Comparison of ENCODE assay signal across 17 mouse cellular contexts in the genomic region with DNA sequence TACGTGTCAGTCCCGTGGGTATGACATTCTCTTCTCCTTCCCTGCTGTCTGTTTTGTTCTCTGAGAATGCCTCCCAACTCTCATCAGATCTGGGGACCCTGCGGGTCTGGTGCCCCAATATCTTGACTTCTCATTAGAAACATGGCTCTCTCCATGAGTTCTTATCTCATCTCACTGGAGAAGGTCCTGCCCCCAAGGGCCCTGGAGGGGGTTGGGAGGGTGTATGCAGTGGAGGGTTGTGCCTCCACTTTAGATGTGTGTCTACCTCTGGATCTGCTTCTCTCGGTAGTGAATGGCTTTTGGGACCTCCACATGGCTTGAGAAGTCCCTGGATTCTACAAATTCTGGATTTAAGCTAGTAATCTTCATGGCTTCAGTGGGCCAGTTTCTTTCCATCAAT. TPM values are rescaled to one million over a fixed set of nuclear protein-coding genes. Genes with fewer than 3 reads are reported as not detected.
"Had no signal": no experiment of that assay in that cellular context is flagged by ENCODE, and none has a peak within 500 bp of the region (broad histone marks: within the 10 kb centered on the region; RNA-seq: fewer than 3 reads in every experiment).

No protein-coding gene starts in this region.

- H3K27ac ChIP-seq: liver, embryonic 15.5 days; midbrain, embryonic 13.5 days; midbrain, embryonic 15.5 days; neural tube, embryonic 12.5 days; stomach, embryonic 15.5 days; stomach, postnatal 0 days had no signal

- H3K36me3 ChIP-seq: liver, embryonic 15.5 days; midbrain, embryonic 13.5 days; midbrain, embryonic 15.5 days; neural tube, embryonic 12.5 days; stomach, embryonic 15.5 days had no signal

- H3K9ac ChIP-seq: liver, embryonic 15.5 days; lung, embryonic 14.5 days; midbrain, embryonic 13.5 days; midbrain, embryonic 15.5 days; neural tube, embryonic 12.5 days; stomach, embryonic 15.5 days had no signal

- DNase-seq: lung, embryonic 14.5 days; lung, postnatal 10 days; lung, postnatal 4 days; right cerebral cortex, postnatal 14 days; thymus, postnatal 4 days had no signal

- H3K4me3 ChIP-seq: liver, embryonic 15.5 days; midbrain, embryonic 13.5 days; midbrain, embryonic 15.5 days; neural tube, embryonic 12.5 days; stomach, embryonic 15.5 days had no signal

- H3K9me3 ChIP-seq: liver, embryonic 15.5 days; midbrain, embryonic 13.5 days; midbrain, embryonic 15.5 days; neural tube, embryonic 12.5 days; stomach, embryonic 15.5 days had no signal

- H3K27me3 ChIP-seq: liver, embryonic 15.5 days; midbrain, embryonic 13.5 days; midbrain, embryonic 15.5 days; neural tube, embryonic 12.5 days; stomach, embryonic 15.5 days had no signal

- ATAC-seq: midbrain, embryonic 13.5 days; midbrain, embryonic 15.5 days had no signal

- H3K4me2 ChIP-seq: liver, embryonic 15.5 days; lung, embryonic 14.5 days; midbrain, embryonic 11.5 days; midbrain, embryonic 13.5 days; midbrain, embryonic 15.5 days; neural tube, embryonic 12.5 days; stomach, embryonic 15.5 days had no signal

RNA-seq across cellular contexts. Expression of a gene that starts 1.4 kb away (rescaled TPM):
- total RNA-seq: liver, adult 2 months; midbrain, postnatal 0 days; monocyte, adult 5-6 weeks had no signal
- polyA plus RNA-seq: liver, adult 2 months; lung, embryonic 14.5 days; lung, embryonic 16.5 days; midbrain, embryonic 11.5 days; midbrain, embryonic 13.5 days; midbrain, postnatal 0 days; neural tube, embryonic 12.5 days; neural tube, embryonic 14.5 days had no signal
